ENCODE assay signal across 14 mouse cellular contexts in the genomic region with DNA sequence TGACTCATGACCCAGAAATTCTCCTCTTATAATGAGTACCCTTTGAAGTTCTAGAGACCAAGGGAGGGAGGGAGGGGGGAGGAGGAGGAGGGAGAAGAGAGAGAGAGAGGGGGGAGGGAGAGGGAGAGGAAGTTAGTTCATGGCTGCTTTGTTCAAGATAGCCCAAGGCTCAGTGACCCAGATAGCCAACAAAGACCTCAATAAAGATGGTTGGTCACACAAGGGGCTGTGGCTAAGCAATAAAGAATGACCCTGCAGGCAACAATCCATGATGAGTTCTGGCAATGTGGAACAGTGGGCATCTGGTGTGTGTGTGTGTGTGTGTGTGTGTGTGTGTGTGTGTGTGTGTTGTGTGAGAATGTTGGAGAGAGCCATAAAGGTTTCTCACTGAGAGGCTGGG. TPM values are rescaled to one million over a fixed set of nuclear protein-coding genes. Genes with fewer than 3 reads are reported as not detected.
A peak's percentile ranks its signal among the peaks of the same experiment; 100 is the strongest.
DNase-seq lines count a peak whose midpoint lies in the region; TF ChIP-seq lines count a peak whose summit lies in the region.
"Had no signal": no experiment of that assay in that cellular context is flagged by ENCODE, and none has a peak within 500 bp of the region (broad histone marks: within the 10 kb centered on the region; RNA-seq: fewer than 3 reads in every experiment).

No protein-coding gene starts in this region.

- no peaks in the 10 kb centered on the region for H3K27me3 ChIP-seq in heart, adult 2 months (ENCODE audit: control insufficient read depth, insufficient read depth, low read length)
- H3K27me3 ChIP-seq: embryonic facial prominence, embryonic 12.5 days had no signal

- H3K4me3 ChIP-seq in left cerebral cortex, adult 2 months = no peak overlapping the region
- no peak overlapping the region for H3K4me3 ChIP-seq in heart, adult 2 months

- no peaks in the 10 kb centered on the region for H3K36me3 ChIP-seq in heart, adult 2 months (ENCODE audit: control insufficient read depth, insufficient read depth, low read length)
- H3K36me3 ChIP-seq: embryonic facial prominence, embryonic 12.5 days; heart, embryonic 15.5 days; hindbrain, embryonic 13.5 days; midbrain, embryonic 13.5 days; neural tube, embryonic 12.5 days had no signal

- no peaks in the 10 kb centered on the region for H3K79me2 ChIP-seq in heart, adult 2 months (replicated peaks; ENCODE audit: control insufficient read depth, insufficient read depth, low read length)

- intact Hi-C loops in left cerebral cortex, adult 2 months (cut with DNase I) = no loop called here
- intact Hi-C loops in heart, adult 2 months (cut with DNase I) = loop anchor here (2.0 kb wide), 1 partner anchor 69 kb away; no protein-coding TSS in a partner anchor

- peak overlapping the region; percentile 53; the same call in 1 of the 2 replicates for H3K27ac ChIP-seq in left cerebral cortex, adult 2 months
- no peak overlapping the region for H3K27ac ChIP-seq in heart, adult 2 months
- H3K27ac ChIP-seq: embryonic facial prominence, embryonic 12.5 days; heart, embryonic 15.5 days; hindbrain, embryonic 13.5 days; midbrain, embryonic 13.5 days; neural tube, embryonic 12.5 days had no signal

- no peak for TF ChIP-seq EP300 in heart, adult 2 months (IDR thresholded peaks at IDR 0.05; ENCODE audit: insufficient read depth, low read depth, low read length)

- no peak for TF ChIP-seq CTCF in left cerebral cortex, adult 2 months (IDR thresholded peaks at IDR 0.05)
- no peak for TF ChIP-seq CTCF in heart, adult 2 months (IDR thresholded peaks at IDR 0.05)

- no peaks in the 10 kb centered on the region; the same call in 1 of the 2 replicates for H3K4me1 ChIP-seq in heart, adult 2 months (ENCODE audit: control insufficient read depth, insufficient read depth, low read length)
- H3K4me1 ChIP-seq: embryonic facial prominence, embryonic 12.5 days had no signal

- H3K9ac ChIP-seq in heart, adult 2 months (ENCODE audit: low read depth, low read length) = no peak overlapping the region
- H3K9ac ChIP-seq: embryonic facial prominence, embryonic 12.5 days; heart, embryonic 15.5 days; hindbrain, embryonic 13.5 days; midbrain, embryonic 13.5 days; neural tube, embryonic 12.5 days had no signal

- peak; percentile 32 to 39 for DNase-seq in cerebellum, postnatal 10 days
- DNase-seq in cerebellum, adult 9-10 months = no peak
- no peak for DNase-seq in left cerebral cortex, adult 2 months (ENCODE audit: extremely low spot score in 1 of 2, low spot score in 2 of 2)
- no peak for DNase-seq in left cerebral cortex, adult 11 months (ENCODE audit: low spot score)
- DNase-seq in 416B (ENCODE audit: low read depth) = peak; percentile 11
- peak; percentile 27 for DNase-seq in embryo, embryonic 11 days
- DNase-seq in heart, adult 2 months = no peak
- DNase-seq in lung, postnatal 36 days = no peak

- TF ChIP-seq POLR2A in heart, adult 2 months (IDR thresholded peaks at IDR 0.05; ENCODE audit: insufficient read depth, low read depth, low read length) = no peak

RNA-seq across cellular contexts. Expression of a gene that starts 1.7 kb away (rescaled TPM):
- 1 to 10 TPM; 3.6 to 5.1 TPM for total RNA-seq in left cerebral cortex, adult 2 months (2021)
- total RNA-seq in heart, adult 2 months (2021) = under 1 TPM in 1 of 2 experiments, not detected in 1; 0.08 TPM
- 0.06 and 1.00 TPM in 2 replicates for polyA plus RNA-seq in heart, adult 2 months (2012; rRNA removed)
- polyA plus RNA-seq: large intestine, adult 2 months had no signal

Comparison
In these comparisons a context has a peak if more than half of its experiments do, and no peak if none do; other contexts are left out.
1. DNase-seq: peak in cerebellum, postnatal 10 days (2 of 2), 416B (single experiment) and embryo, embryonic 11 days (single experiment); none in cerebellum, adult 9-10 months (single experiment), left cerebral cortex, adult 2 months (0 of 2), left cerebral cortex, adult 11 months (single experiment), heart, adult 2 months (0 of 2) and lung, postnatal 36 days (single experiment).
2. RNA of a gene that starts 1.7 kb away (total RNA-seq): 3.6 to 5.1 TPM in left cerebral cortex, adult 2 months; 0.08 TPM in heart, adult 2 months; every median in the first group is over 4 times any median in the second.